Mouse (Mus musculus): ENCODE data around the gene Clic1. TPM values are rescaled to one million over a fixed set of nuclear protein-coding genes. Genes with fewer than 3 reads are reported as not detected.

The Clic1 gene
- polyA plus RNA-seq, 1 experiment: 321 TPM

DNA sequence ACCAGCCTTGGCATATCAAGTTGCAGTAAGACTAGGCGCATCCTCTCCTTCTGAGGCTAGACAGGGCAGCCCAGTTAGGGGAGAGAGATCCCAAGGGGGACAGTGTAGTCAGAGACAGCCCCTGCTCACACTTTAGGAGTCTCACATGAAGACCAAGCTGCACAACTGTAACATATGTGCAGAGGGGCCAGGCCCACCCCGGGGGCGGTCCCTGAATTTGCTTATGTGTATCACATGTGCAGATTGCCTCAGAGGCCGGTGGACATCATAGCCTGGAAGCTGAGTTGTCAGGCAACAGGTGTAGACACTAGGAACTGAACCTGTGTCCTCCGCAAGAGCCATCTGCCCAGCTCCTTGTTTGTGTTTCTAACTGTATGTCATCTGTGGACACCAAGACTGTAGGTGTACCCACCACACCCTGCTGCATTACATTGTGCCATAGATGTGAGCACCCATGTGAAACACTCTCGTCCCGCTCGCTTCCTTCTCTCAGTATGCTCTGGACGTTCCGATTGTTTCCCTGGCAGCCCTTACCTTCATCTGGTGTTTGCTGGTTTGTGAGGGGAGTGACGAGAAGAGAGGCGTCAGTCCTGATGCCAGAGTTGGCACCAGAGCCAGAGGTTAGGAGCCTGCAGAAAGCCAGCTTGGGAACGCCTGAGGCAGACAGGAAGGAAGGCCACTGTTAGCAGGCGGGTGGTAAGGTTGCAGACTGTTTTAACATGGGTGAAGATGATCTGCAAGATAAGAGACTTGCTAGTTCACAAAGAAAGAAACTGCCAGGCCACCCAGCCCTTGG is 42.8 kb downstream of the Clic1 start:
- peaks cover 34% of the 10 kb centered on the region for H3K36me3 ChIP-seq (ENCODE audit: control insufficient read depth, insufficient read depth, low read length)
- 79% methylated on average over 14 of the region's 14 CpGs for WGBS
- TF ChIP-seq CTCF (IDR thresholded peaks at IDR 0.05; ENCODE audit: borderline replicate concordance, control insufficient read depth, extremely low read depth, insufficient read depth, low read length, poor library complexity) (no peak), POLR2A (IDR thresholded peaks at IDR 0.05; ENCODE audit: control insufficient read depth, extremely low read depth, insufficient read depth, low read length, poor library complexity) (no peak)
- no peaks in the 10 kb centered on the region for H3K27me3 ChIP-seq (ENCODE audit: control insufficient read depth, insufficient read depth, low read length)
- no peak overlapping the region for H3K27ac ChIP-seq (ENCODE audit: control insufficient read depth, insufficient read depth, low read length)
- no peak for DNase-seq
- no peak overlapping the region for H3K4me3 ChIP-seq (ENCODE audit: control insufficient read depth, insufficient read depth, low read length)
- peaks cover 9% of the 10 kb centered on the region for H3K4me1 ChIP-seq (replicated peaks; ENCODE audit: control insufficient read depth, insufficient read depth, low read length)

DNA sequence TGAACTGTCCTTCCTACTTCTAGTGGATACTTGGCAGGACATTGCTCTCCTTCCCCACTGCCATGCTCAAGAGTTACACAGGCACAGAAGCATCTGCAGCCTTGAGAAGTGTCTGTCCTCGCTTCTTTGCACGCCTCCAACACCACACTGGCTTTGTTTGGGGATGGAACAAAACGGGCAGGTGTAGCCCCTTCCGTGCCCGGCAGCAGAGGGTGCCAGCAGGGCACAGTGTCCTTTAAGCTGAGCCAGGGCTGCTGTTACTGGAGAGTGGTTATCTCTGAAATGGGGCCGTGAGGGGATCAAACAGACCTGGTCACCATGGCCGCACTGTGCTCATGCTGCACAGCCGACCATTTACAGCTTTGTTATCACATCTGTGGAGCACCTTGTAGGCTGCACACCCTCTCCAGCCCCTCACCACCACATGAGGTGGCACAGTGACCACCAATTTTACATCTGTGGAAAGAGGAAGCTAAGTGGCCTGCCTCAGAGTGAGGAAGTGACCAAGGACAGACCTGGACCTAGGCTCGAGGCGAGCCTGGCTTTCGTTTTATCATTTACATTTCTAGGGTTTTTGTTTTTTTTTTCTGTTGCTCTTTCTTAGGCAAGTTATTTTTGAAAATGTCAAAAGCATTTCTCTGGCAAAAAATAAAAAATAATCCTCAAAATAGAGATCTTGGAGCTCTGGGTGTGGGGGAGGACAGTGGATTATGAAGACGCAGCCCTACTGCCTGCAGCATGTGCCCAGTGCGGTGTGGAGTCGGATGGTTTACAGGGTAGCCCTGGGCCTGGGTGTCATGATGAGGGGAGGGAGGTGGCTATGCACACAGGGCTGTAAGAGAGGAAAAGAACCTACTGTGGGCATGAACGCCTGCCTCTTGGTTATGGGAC is 45.0 kb downstream of the Clic1 start:
- Histone ChIP-seq H3K4me1 (replicated peaks; ENCODE audit: control insufficient read depth, insufficient read depth, low read length) (peaks cover 9% of the 10 kb centered on the region), H3K27me3 (ENCODE audit: control insufficient read depth, insufficient read depth, low read length) (no peaks in the 10 kb centered on the region), H3K4me3 (ENCODE audit: control insufficient read depth, insufficient read depth, low read length) (no peak overlapping the region), H3K36me3 (ENCODE audit: control insufficient read depth, insufficient read depth, low read length) (peaks cover 47% of the 10 kb centered on the region), H3K27ac (ENCODE audit: control insufficient read depth, insufficient read depth, low read length) (no peak overlapping the region)
- TF ChIP-seq POLR2A (IDR thresholded peaks at IDR 0.05; ENCODE audit: control insufficient read depth, extremely low read depth, insufficient read depth, low read length, poor library complexity): no peak
- no peak for TF ChIP-seq CTCF (IDR thresholded peaks at IDR 0.05; ENCODE audit: borderline replicate concordance, control insufficient read depth, extremely low read depth, insufficient read depth, low read length, poor library complexity)
- DNase-seq: no peak
- WGBS: 91% methylated on average over 15 of the region's 15 CpGs

DNA sequence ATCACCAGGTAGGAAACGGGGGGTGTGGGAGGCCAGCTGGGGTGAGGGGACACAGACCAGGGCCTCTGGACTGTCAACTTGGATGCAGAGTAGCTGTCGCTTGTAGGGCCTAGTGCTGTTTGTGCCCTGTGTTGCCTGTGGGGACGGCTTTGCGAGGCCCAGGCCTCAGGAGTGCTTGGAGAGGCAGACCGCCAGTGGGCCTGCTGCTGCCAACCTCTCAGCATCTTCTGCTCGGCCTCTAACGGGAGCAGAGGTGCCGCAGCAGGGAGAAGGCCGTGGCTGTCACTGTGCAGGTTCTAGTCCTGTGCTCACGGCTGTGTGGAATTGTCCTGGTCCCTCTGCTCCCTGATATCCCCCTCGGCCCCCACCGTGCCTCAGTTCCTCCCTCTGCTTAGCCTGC is 46.8 kb downstream of the Clic1 start:
- DNase-seq: no peak
- no peak overlapping the region for H3K27ac ChIP-seq (ENCODE audit: control insufficient read depth, insufficient read depth, low read length)
- WGBS: 97% methylated on average over 12 of the region's 12 CpGs
- H3K27me3 ChIP-seq (ENCODE audit: control insufficient read depth, insufficient read depth, low read length): no peaks in the 10 kb centered on the region
- H3K36me3 ChIP-seq (ENCODE audit: control insufficient read depth, insufficient read depth, low read length): peaks cover 61% of the 10 kb centered on the region
- no peak overlapping the region for H3K4me3 ChIP-seq (ENCODE audit: control insufficient read depth, insufficient read depth, low read length)
- no peaks in the 10 kb centered on the region for H3K4me1 ChIP-seq (replicated peaks; ENCODE audit: control insufficient read depth, insufficient read depth, low read length)
- no peak for TF ChIP-seq CTCF (IDR thresholded peaks at IDR 0.05; ENCODE audit: borderline replicate concordance, control insufficient read depth, extremely low read depth, insufficient read depth, low read length, poor library complexity)
- TF ChIP-seq POLR2A (IDR thresholded peaks at IDR 0.05; ENCODE audit: control insufficient read depth, extremely low read depth, insufficient read depth, low read length, poor library complexity): no peak

DNA sequence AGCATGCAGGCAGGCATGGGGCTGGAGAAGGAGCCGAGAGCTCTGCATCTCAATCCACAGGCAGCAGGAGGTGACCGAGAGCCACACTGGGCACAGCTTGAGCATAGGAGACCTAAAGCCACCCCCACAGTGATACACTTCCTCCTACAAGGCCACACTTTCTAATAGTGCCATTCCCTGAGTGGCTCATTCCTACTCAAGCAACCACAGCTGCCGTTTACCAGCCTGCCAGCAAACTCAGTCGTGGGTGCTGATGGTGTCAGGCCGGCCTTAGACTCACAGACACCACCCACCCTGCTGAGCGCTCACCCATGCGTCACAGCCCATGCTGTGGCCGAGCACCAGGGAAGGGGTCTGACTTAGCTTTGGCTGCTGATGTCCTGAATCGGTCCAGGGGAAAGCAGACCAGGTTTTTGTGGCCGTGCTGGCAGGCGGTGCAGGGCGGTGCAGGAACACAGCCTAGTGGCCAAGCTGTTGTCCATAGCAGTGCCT is 47.4 kb downstream of the Clic1 start:
- DNase-seq: peak; percentile 25
- Histone ChIP-seq H3K27me3 (ENCODE audit: control insufficient read depth, insufficient read depth, low read length) (no peaks in the 10 kb centered on the region), H3K4me1 (replicated peaks; ENCODE audit: control insufficient read depth, insufficient read depth, low read length) (no peaks in the 10 kb centered on the region), H3K36me3 (ENCODE audit: control insufficient read depth, insufficient read depth, low read length) (peaks cover 63% of the 10 kb centered on the region), H3K4me3 (ENCODE audit: control insufficient read depth, insufficient read depth, low read length) (no peak overlapping the region), H3K27ac (ENCODE audit: control insufficient read depth, insufficient read depth, low read length) (no peak overlapping the region)
- no peak for TF ChIP-seq POLR2A (IDR thresholded peaks at IDR 0.05; ENCODE audit: control insufficient read depth, extremely low read depth, insufficient read depth, low read length, poor library complexity)
- TF ChIP-seq CTCF (IDR thresholded peaks at IDR 0.05; ENCODE audit: borderline replicate concordance, control insufficient read depth, extremely low read depth, insufficient read depth, low read length, poor library complexity): no peak
- WGBS: 97% methylated on average over 12 of the region's 12 CpGs

DNA sequence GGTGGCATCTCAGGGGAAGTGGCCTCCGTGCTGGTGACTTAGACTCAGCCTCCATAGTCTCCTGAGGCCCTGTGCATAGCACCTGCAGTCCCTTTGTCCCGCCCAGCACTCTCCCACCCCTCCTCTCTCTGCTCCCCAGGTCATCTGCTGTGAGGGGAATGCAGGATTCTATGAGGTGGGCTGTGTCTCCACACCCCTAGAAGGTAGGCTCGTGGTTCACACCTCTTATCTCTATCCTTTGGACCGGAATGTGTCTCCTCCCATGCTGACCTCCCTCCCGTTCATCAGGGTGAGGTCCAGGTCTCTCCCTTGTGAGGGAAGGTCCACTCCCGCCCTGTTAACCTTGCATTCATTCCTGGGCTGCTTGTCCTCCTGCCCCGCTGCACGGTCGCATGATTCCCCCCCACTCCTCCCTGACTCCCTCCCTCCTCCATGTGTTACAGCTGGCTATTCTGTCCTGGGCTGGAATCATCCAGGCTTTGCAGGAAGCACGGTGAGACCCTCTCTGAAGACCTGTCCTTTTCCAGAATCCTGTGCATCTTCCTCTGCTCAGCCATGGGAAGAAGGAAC is 50.5 kb downstream of the Clic1 start:
- WGBS: 96% methylated on average over 10 of the region's 10 CpGs
- Histone ChIP-seq H3K4me1 (replicated peaks; ENCODE audit: control insufficient read depth, insufficient read depth, low read length) (no peaks in the 10 kb centered on the region), H3K4me3 (ENCODE audit: control insufficient read depth, insufficient read depth, low read length) (no peak overlapping the region), H3K27ac (ENCODE audit: control insufficient read depth, insufficient read depth, low read length) (no peak overlapping the region), H3K27me3 (ENCODE audit: control insufficient read depth, insufficient read depth, low read length) (no peaks in the 10 kb centered on the region), H3K36me3 (ENCODE audit: control insufficient read depth, insufficient read depth, low read length) (peaks cover 57% of the 10 kb centered on the region)
- DNase-seq: no peak
- no peak for TF ChIP-seq CTCF (IDR thresholded peaks at IDR 0.05; ENCODE audit: borderline replicate concordance, control insufficient read depth, extremely low read depth, insufficient read depth, low read length, poor library complexity)
- TF ChIP-seq POLR2A (IDR thresholded peaks at IDR 0.05; ENCODE audit: control insufficient read depth, extremely low read depth, insufficient read depth, low read length, poor library complexity): no peak

DNA sequence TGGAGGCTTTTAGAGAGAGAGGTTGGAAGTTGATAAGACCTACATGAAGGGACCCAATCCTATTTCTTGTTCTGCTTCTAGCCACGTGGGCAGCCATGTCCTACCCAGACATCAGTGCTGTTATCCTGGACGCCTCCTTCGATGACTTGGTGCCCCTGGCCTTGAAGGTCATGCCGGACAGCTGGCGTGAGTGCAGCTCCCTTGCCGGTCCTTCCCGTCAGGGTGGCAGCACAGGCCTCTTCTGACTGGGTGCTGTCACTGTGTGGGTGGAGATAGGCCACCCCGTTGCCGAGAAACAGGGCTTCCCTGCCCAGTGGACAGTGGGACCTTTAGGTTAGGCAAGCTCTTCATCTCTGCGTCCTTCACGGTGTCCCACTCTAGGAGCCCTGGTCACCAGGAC is 51.4 kb downstream of the Clic1 start:
- Histone ChIP-seq H3K36me3 (ENCODE audit: control insufficient read depth, insufficient read depth, low read length) (peaks cover 55% of the 10 kb centered on the region), H3K4me3 (ENCODE audit: control insufficient read depth, insufficient read depth, low read length) (no peak overlapping the region), H3K4me1 (replicated peaks; ENCODE audit: control insufficient read depth, insufficient read depth, low read length) (peaks cover 2% of the 10 kb centered on the region; the same call in 1 of the 2 replicates), H3K27ac (ENCODE audit: control insufficient read depth, insufficient read depth, low read length) (no peak overlapping the region), H3K27me3 (ENCODE audit: control insufficient read depth, insufficient read depth, low read length) (no peaks in the 10 kb centered on the region)
- DNase-seq: no peak
- TF ChIP-seq CTCF (IDR thresholded peaks at IDR 0.05; ENCODE audit: borderline replicate concordance, control insufficient read depth, extremely low read depth, insufficient read depth, low read length, poor library complexity) (no peak), POLR2A (IDR thresholded peaks at IDR 0.05; ENCODE audit: control insufficient read depth, extremely low read depth, insufficient read depth, low read length, poor library complexity) (no peak)
- 97% methylated on average over 11 of the region's 11 CpGs for WGBS
